Mouse (Mus musculus) spleen, postnatal 10 days (tissue): ENCODE data around the gene Trim69.

Source experiments
- DNase-seq, 2 experiments: peaks; one replicate each; pipeline ENCODE4 v3.0.0; 2021 to 2022; ENCODE audit warnings: low spot score in 2 of 2

Gene Trim69

DNA sequence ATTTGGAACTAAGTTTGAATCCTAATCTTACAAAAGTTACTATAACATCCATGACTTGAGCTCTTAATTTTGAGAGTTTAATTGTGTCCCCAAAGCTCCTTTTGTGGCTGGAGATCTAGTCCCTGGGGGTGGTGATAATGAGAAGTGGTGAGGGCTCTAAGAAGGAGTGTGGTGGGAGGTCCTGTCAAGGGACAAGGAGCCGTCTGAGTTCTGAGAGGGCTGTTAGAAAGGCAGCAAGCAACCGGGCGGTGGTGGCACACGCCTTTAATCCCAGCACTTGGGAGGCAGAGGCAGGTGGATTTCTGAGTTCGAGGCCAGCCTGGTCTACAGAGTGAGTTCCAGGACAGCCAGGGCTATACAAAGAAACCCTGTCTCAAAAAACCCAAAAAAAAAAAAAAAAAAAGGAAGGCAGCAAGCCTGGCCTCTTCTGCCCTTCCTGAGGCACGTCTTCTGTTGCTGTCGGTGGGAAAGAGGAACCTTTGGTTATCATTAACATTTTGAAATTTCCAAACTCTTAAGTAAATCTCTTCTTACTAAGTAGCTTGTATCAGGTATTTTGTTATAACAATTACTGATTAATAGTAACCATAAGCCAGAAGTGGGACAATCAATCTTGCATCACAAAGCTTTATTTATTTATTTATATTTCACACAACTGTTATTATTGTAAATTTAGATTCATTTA, 6.7 kb upstream of the Trim69 start:
- no peak for DNase-seq

DNA sequence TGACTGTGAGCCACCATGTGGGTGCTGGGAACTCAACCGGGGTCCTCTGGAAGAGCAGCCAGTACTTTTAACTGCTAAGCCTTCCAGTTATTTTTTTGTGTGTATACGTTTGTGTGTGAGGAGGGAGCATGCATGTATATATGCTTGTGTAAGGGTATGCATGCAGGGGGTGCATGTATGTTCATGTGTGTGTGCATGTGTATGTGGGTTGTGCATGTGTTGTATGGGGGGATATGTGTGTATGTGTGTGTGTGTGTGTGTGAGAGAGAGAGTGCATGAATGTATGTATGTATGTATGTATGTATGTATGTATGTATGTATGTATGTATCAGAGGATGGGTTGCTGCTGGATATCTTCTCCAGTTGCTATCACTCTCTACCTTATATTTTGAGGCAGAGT, 6.0 kb upstream of the Trim69 start:
- no peak for DNase-seq

DNA sequence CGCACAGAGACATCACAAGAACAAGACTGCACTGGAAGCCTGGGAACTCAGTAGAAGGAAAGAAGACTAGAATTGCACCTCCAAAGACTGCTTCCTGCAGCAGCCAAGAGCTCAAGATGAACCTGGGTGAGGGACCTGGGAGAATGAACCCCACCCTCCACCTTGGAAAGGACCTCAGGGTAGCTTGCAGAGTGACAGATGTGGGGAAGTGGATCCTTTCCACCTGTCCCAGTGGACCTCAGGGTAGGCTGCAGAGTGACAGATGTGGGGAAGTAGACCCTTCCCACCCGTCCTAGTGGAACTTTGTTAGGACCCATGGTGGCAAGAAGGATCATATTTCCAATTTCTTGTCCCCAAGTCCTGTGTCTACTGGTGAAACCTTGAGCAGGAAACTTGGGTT, 5.2 kb upstream of the Trim69 start:
- DNase-seq: no peak

- DNase-seq: no peak
Observed at GRCm38 (mm10) chr2:122156051-122156700, 4.3 kb upstream of the Trim69 start.

DNA sequence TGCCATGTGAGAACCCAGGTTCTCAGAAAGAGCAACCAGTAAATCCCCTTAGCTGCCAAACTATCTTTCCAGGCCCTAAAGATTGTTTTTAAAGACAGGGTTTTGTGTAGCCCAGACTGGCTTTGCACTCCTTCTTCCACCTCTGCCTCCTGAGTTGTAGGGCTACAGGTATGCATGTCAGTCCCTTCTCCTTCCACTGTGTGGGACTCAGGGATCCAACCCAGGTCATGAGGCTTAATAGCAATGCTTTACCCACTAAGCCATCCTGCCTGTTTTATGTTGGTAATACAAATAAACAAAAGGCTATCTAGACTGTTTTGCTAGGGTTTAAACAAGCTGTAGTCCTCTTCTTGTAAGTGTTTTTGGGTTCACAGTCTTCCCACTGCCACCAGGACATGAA, 2.9 kb upstream of the Trim69 start:
- DNase-seq: no peak

DNA sequence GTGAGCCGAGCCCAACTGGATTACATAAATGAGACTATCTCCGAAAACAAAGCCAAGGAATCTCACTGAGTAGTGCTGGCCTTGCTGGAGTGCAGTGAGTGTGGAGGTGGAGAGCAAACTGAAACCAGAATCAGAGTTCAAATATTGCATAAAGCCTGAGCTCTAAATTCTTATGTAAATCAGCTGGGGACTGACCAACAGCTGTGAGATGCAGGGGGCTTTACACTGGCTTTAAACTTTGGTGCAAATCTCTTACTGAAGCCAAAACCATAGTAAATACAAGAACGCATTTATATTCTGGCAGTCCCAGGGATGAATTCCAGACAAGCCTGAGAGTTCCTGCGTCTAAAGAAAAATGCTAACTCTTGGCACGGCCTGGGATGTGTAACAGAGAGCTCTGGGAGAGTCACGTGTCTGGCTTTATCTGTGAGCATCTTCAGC, 2.1 kb upstream of the Trim69 start:
- no peak for DNase-seq

DNA sequence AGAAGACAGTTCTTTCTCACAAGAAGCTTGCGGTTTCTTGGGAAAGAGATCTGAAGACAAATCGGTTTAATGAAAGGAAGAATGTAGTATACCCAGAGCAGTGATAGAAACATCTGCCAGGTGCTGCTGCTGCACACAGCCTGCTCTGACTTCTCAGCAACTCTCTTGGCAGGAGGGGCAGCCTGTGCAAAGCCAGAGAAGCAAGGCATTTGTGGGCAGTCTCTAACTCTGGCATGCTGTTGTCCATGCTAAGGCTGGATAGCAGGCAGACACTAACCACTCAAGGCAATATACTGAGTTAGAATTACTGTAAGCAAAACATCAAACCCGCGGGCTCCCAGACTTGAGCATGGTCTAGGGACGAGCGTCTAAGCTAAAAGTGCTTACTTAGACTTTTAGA, 833 bp upstream of the Trim69 start:
- no peak for DNase-seq

DNA sequence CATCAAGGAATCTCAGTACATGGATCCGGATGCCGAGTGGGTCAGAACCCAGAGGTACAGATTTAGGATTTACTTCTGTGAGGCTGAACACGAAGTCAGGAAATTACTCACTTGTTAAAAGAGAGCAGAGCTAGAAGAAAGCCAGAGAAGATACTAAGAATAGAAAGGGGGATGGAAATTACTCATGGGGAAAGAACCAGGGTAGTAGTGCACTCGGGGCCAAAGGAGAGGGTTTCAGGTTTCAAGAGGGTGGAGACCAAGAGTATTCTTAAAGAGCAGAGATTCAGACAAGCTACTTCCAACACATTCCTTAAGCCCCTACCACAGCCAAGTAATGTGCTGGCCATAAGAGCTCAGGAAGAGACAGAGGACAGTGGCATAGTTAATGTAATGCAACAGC, 1.0 kb downstream of the Trim69 start:
- DNase-seq: no peak

DNA sequence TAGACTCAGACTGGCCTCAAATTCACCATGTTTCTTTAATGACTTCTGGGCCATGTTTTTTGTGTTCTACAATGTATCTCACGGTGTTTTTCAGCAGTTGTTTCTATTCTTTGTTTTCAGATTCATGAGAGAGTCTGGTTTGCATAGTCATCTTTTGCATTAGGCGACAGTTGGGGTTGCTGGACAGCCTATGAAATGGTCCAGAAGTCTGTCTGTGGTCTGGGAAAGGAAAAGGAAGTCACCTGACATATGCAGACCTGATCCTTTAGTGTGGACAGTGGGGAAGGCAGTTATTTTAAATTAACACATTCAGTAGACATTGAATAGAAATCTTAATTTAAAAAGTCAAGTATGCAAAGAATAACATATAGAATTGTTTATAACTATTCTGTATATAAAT, 2.0 kb downstream of the Trim69 start:
- DNase-seq: no peak

DNA sequence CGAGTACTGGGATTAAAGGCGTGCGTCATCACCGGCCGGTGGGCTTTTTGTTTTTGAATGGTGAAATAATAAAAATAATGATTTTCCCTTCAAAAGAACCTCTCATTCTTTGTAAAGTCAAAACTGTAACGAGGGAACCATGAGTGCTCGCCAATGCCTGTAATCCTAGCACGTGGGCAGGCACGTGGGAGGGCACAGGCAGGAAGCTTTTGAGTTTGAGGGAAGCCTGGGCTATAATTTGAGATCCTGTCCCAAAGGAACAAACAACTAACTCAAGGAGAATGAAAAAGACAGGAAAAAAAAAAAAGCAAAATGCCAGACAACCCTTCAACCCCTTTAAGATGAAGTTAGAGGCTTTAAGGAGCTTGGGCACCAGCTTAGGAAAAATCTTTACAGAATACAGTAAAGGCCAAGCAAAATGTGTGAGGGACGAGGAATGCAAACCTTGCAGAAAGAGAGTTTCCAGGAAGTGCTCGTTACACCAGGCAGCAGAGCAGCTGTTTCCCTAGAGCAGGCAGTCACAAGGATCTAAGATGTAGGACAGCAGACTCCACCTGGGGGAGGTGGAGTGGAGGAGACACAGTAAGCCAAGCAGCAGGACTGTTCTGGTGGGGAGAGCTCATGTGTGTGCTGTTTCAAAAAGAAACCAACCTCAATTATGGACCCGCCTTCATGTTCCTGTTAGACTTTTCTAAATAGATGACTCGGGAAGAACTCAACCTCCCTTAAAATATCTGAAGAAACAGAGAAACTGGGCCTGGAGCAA, 3.1 kb downstream of the Trim69 start:
- no peak for DNase-seq

- DNase-seq: no peak
Observed at GRCm38 (mm10) chr2:122164293-122164692, 3.8 kb downstream of the Trim69 start.

- DNase-seq: no peak
Observed at GRCm38 (mm10) chr2:122171292-122171691, 10.8 kb downstream of the Trim69 start.

- DNase-seq: no peak
Observed at GRCm38 (mm10) chr2:122172188-122172587, 11.7 kb downstream of the Trim69 start.

DNA sequence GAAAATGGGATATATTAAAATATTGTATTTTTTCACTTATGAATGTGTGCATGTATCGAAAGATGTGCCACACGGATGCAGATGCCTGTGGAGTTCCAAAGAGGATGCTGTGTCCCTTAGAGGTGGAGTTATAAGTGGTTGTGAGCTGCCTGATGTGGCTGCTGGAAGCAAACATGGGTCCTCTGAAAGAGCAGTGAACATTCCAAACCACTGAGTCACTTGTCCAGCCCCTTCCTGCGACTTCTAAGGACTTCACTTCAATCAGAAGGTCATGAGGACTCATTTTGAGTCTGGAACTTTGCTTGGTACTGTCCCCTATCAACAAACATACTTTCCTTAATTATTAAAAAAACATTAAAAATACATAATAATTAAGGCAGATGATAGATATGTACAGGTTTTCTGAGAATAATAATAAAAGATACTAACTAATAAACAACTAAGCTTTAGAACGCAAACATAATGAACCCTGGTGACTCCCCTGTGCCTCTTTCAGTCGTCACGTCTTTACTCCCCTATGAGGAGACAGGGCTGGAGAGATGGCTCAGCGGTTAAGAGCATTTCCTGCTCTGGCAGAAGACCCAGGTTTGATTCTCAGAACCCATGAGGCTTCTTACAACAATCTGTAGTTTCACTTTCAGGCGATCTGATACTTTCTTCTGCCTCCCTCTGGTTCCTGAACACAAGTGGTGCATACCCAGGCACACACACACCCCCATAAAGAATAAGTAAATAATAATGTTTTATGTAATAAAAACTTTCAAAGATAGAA, 19.7 kb downstream of the Trim69 start:
- DNase-seq: no peak

DNA sequence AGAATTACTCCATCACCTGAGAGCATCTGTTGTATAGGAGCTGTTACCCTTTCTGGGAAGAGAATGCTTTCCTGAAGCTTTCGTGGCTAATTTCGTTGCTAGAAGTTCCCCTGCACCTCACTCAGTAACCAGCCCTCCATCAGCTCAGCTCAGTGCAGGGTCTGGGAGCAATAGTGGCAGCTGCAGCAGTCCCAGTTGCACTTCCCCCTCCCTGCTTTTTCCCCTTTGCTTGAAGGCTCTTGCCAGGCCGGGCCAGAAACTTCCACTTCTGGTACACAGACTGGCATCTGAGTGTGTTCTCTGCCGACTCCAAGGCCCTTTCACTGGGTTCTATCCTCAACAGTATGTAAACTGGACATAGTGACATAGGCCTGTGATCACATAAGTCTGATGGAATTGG, 24.6 kb downstream of the Trim69 start:
- no peak for DNase-seq

- DNase-seq: no peak
Observed at GRCm38 (mm10) chr2:122186106-122186505, 25.6 kb downstream of the Trim69 start, which contains the start of the genes Patl2 and Terb2. Gene Patl2, minus strand, starts transcription at chr2:122186189. Gene Terb2, plus strand, starts transcription at chr2:122186272.

- DNase-seq: no peak
Observed at GRCm38 (mm10) chr2:122186751-122187150, 26.3 kb downstream of the Trim69 start.

DNA sequence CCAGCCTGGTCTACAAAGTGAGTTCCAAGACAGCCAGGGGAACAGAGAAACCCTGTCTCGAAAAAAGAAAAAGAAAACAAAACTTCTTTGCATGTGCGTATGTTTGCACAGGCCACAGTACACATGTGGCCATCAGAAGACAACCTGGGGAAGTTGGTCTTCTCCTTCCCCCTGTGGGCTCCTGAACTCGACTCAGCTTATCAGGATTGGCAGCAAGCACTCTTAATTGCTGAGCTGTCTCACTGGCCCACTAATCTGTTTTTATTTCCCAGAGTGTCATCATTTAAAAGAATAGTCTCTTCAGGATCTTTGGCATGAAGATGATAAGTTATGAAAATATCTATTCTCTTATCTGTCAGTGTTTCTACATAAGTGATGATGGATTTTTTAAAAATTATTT, 31.3 kb downstream of the Trim69 start:
- DNase-seq: no peak

- no peak for DNase-seq
Observed at GRCm38 (mm10) chr2:122194509-122194929, 34.0 kb downstream of the Trim69 start.

- no peak for DNase-seq
Observed at GRCm38 (mm10) chr2:122201501-122201900, 41.0 kb downstream of the Trim69 start.

DNA sequence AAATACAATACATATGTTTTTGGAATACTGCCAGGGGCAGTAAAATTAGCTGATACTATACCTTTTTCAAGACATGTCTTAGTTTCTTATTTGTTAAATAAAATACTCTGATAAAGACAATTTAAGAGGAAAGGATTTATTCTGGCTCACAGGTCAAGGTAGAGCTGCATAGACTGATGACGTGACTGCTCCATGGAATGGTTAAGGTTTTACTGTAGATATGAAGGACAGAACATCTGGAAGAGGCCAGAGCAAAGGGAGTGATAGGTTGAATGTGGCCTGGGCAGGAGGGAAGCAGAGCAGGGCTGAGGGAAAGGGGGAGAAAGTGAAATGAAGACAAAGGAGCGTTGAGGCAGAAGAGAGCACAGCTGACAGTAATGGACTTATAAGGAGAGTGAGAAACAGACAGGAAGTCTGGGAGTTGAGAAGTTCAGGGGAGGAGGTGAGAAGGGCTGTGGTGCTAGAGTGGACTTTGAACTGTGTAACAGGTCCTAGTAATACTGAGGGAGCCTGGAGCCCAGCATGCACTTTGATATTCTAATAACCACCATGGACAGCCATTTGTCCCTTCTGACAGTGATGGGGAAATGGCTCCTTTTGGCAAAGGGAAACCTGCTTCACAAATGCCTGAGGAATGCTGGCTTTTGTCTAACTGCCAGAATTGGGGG, 46.1 kb downstream of the Trim69 start:
- DNase-seq: no peak
